Comparison of ENCODE assay signal across 8 mouse cellular contexts in genomic region chr5:121220732-121221301, GRCm38 (mm10). TPM values are rescaled to one million over a fixed set of nuclear protein-coding genes. Genes with fewer than 3 reads are reported as not detected.
DNase-seq lines count a peak whose midpoint lies in the region; ATAC-seq and TF ChIP-seq lines count a peak whose summit lies in the region.

No protein-coding gene starts in this region.

- H3K4me3 ChIP-seq in embryonic facial prominence, embryonic 13.5 days, result peak overlapping the region; percentile 96
- peak overlapping the region; percentile 95 for H3K4me3 ChIP-seq in hindbrain, embryonic 10.5 days
- H3K4me3 ChIP-seq in limb, embryonic 10.5 days, result peak overlapping the region; percentile 98
- peak overlapping the region; percentile 96 for H3K4me3 ChIP-seq in midbrain, embryonic 10.5 days
- H3K4me3 ChIP-seq in thymus, adult 2 months (ENCODE audit: control insufficient read depth, insufficient read depth, low read length), result peak overlapping the region; percentile 92

- 1% methylated on average over 29 of the region's 38 CpGs for WGBS in embryonic facial prominence, embryonic 13.5 days
- WGBS in hindbrain, embryonic 10.5 days, result 0% methylated on average over 29 of the region's 38 CpGs
- WGBS in limb, embryonic 10.5 days, result 0% methylated on average over 29 of the region's 38 CpGs
- under 1% methylated on average over 37 of the region's 38 CpGs for WGBS in midbrain, embryonic 10.5 days
- under 1% methylated on average over 36 of the region's 38 CpGs for WGBS in thymus, adult 2 months

- peak; percentile 13; the same call in 1 of the 2 replicates for ATAC-seq in frontal cortex, adult (ENCODE audit: low TSS enrichment)
- no peak for ATAC-seq in embryonic facial prominence, embryonic 13.5 days (ENCODE audit: insufficient number of reproducible peaks, insufficient read depth, low FRiP score, low TSS enrichment, low read depth)

- no peak for TF ChIP-seq CTCF in thymus, adult 2 months (IDR thresholded peaks at IDR 0.05; ENCODE audit: borderline replicate concordance, control insufficient read depth, extremely low read depth, insufficient read depth, low read length, poor library complexity)

- peak overlapping the region; percentile 93 for H3K9ac ChIP-seq in embryonic facial prominence, embryonic 13.5 days

- no peak for DNase-seq in frontal cortex, postnatal 36 days (ENCODE audit: low spot score in 2 of 2)
- DNase-seq in R1 (ENCODE audit: low read depth, low spot score), result peak; percentile 58
- peak; percentile 54 for DNase-seq in hindbrain, embryonic 10.5 days (ENCODE audit: low spot score)
- peak; percentile 61 for DNase-seq in limb, embryonic 10.5 days (ENCODE audit: low spot score)
- DNase-seq in midbrain, embryonic 10.5 days (ENCODE audit: low spot score), result peak; percentile 56
- DNase-seq in thymus, adult 2 months, result peak; percentile 64

- no peaks in the 10 kb centered on the region for H3K36me3 ChIP-seq in embryonic facial prominence, embryonic 13.5 days
- H3K36me3 ChIP-seq in hindbrain, embryonic 10.5 days, result no peaks in the 10 kb centered on the region
- H3K36me3 ChIP-seq in limb, embryonic 10.5 days, result no peaks in the 10 kb centered on the region
- no peaks in the 10 kb centered on the region for H3K36me3 ChIP-seq in midbrain, embryonic 10.5 days
- H3K36me3 ChIP-seq in thymus, adult 2 months (ENCODE audit: control insufficient read depth, insufficient read depth, low read length), result no peaks in the 10 kb centered on the region

- H3K27ac ChIP-seq in embryonic facial prominence, embryonic 13.5 days, result peak overlapping the region; percentile 81
- peak overlapping the region; percentile 95 for H3K27ac ChIP-seq in hindbrain, embryonic 10.5 days
- H3K27ac ChIP-seq in limb, embryonic 10.5 days, result peak overlapping the region; percentile 91
- H3K27ac ChIP-seq in midbrain, embryonic 10.5 days (replicated peaks), result peak overlapping the region; percentile 94
- H3K27ac ChIP-seq in thymus, adult 2 months (ENCODE audit: control insufficient read depth, insufficient read depth, low read length), result peak overlapping the region; percentile 73

- no peaks in the 10 kb centered on the region for H3K9me3 ChIP-seq in embryonic facial prominence, embryonic 13.5 days
- no peaks in the 10 kb centered on the region for H3K9me3 ChIP-seq in hindbrain, embryonic 10.5 days
- H3K9me3 ChIP-seq in limb, embryonic 10.5 days (replicated peaks), result no peaks in the 10 kb centered on the region
- H3K9me3 ChIP-seq in midbrain, embryonic 10.5 days (replicated peaks), result no peaks in the 10 kb centered on the region

- peak overlapping the region; percentile 73 for H3K4me2 ChIP-seq in embryonic facial prominence, embryonic 13.5 days

- peaks cover 15% of the 10 kb centered on the region for H3K4me1 ChIP-seq in embryonic facial prominence, embryonic 13.5 days
- peaks cover 17% of the 10 kb centered on the region for H3K4me1 ChIP-seq in hindbrain, embryonic 10.5 days (replicated peaks)
- peaks cover 17% of the 10 kb centered on the region for H3K4me1 ChIP-seq in limb, embryonic 10.5 days
- peaks cover 22% of the 10 kb centered on the region for H3K4me1 ChIP-seq in midbrain, embryonic 10.5 days
- H3K4me1 ChIP-seq in thymus, adult 2 months (replicated peaks; ENCODE audit: control insufficient read depth, insufficient read depth, low read length), result peaks cover 7% of the 10 kb centered on the region

- H3K27me3 ChIP-seq in embryonic facial prominence, embryonic 13.5 days, result no peaks in the 10 kb centered on the region
- no peaks in the 10 kb centered on the region for H3K27me3 ChIP-seq in hindbrain, embryonic 10.5 days (ENCODE audit: insufficient read depth, poor library complexity, severe bottlenecking)
- no peaks in the 10 kb centered on the region for H3K27me3 ChIP-seq in limb, embryonic 10.5 days (ENCODE audit: low read depth, poor library complexity, severe bottlenecking)
- H3K27me3 ChIP-seq in midbrain, embryonic 10.5 days (ENCODE audit: low read depth, poor library complexity, severe bottlenecking), result no peaks in the 10 kb centered on the region
- H3K27me3 ChIP-seq in thymus, adult 2 months (ENCODE audit: control insufficient read depth, insufficient read depth, low read length), result no peaks in the 10 kb centered on the region

- no peak for TF ChIP-seq POLR2A in thymus, adult 2 months (IDR thresholded peaks at IDR 0.05; ENCODE audit: control insufficient read depth, extremely low read depth, insufficient read depth, low read length, poor library complexity)

RNA-seq across cellular contexts. Expression of gene Hectd4, which starts 0.8 kb away (rescaled TPM):
- polyA plus RNA-seq in embryonic facial prominence, embryonic 13.5 days (2015; fragmentation: Nextera tagmentation; extraction: Ambion mirVana), result 4.7 and 7.1 TPM in 2 replicates
- polyA plus RNA-seq in hindbrain, embryonic 10.5 days (2016; fragmentation: Nextera tagmentation; extraction: Ambion mirVana), result 5.4 and 6.6 TPM in 2 replicates
- polyA plus RNA-seq in limb, embryonic 10.5 days (2016; fragmentation: Nextera tagmentation; extraction: Ambion mirVana), result 4.2 and 5.1 TPM in 2 replicates
- polyA plus RNA-seq in midbrain, embryonic 10.5 days (2016; fragmentation: Nextera tagmentation; extraction: Ambion mirVana), result 3.9 and 5.7 TPM in 2 replicates
- 61.5 and 67.5 TPM in 2 replicates for polyA plus RNA-seq in thymus, adult 2 months (2012; rRNA removed)

RNA-seq across cellular contexts. Expression of gene Rpl6, which starts 16.5 kb away (rescaled TPM):
- polyA plus RNA-seq in embryonic facial prominence, embryonic 13.5 days (2015; fragmentation: Nextera tagmentation; extraction: Ambion mirVana), result 726 and 753 TPM in 2 replicates
- polyA plus RNA-seq in hindbrain, embryonic 10.5 days (2016; fragmentation: Nextera tagmentation; extraction: Ambion mirVana), result 553 and 627 TPM in 2 replicates
- 661 and 766 TPM in 2 replicates for polyA plus RNA-seq in limb, embryonic 10.5 days (2016; fragmentation: Nextera tagmentation; extraction: Ambion mirVana)
- 565 and 656 TPM in 2 replicates for polyA plus RNA-seq in midbrain, embryonic 10.5 days (2016; fragmentation: Nextera tagmentation; extraction: Ambion mirVana)
- 391 and 394 TPM in 2 replicates for polyA plus RNA-seq in thymus, adult 2 months (2012; rRNA removed)

RNA-seq across cellular contexts. Expression of gene Ptpn11, which starts 29.6 kb away (rescaled TPM):
- 23.1 and 26.3 TPM in 2 replicates for polyA plus RNA-seq in embryonic facial prominence, embryonic 13.5 days (2015; fragmentation: Nextera tagmentation; extraction: Ambion mirVana)
- 20.4 and 23.1 TPM in 2 replicates for polyA plus RNA-seq in hindbrain, embryonic 10.5 days (2016; fragmentation: Nextera tagmentation; extraction: Ambion mirVana)
- 23.6 and 24.9 TPM in 2 replicates for polyA plus RNA-seq in limb, embryonic 10.5 days (2016; fragmentation: Nextera tagmentation; extraction: Ambion mirVana)
- polyA plus RNA-seq in midbrain, embryonic 10.5 days (2016; fragmentation: Nextera tagmentation; extraction: Ambion mirVana), result 23.5 and 23.9 TPM in 2 replicates
- polyA plus RNA-seq in thymus, adult 2 months (2012; rRNA removed), result 30.0 and 33.1 TPM in 2 replicates

Comparison
In these comparisons a context has a peak if more than half of its experiments do, and no peak if none do; other contexts are left out.
1. DNase-seq: peak in R1 (single experiment), hindbrain, embryonic 10.5 days (single experiment), limb, embryonic 10.5 days (single experiment), midbrain, embryonic 10.5 days (single experiment) and thymus, adult 2 months (single experiment); none in frontal cortex, postnatal 36 days (0 of 2).
2. Peak in every context shown above with its lines, with median percentiles within 50 percentile points of each other: H3K27ac ChIP-seq and H3K4me3 ChIP-seq.